ENCODE assay signal across 13 mouse cellular contexts in the genomic region with DNA sequence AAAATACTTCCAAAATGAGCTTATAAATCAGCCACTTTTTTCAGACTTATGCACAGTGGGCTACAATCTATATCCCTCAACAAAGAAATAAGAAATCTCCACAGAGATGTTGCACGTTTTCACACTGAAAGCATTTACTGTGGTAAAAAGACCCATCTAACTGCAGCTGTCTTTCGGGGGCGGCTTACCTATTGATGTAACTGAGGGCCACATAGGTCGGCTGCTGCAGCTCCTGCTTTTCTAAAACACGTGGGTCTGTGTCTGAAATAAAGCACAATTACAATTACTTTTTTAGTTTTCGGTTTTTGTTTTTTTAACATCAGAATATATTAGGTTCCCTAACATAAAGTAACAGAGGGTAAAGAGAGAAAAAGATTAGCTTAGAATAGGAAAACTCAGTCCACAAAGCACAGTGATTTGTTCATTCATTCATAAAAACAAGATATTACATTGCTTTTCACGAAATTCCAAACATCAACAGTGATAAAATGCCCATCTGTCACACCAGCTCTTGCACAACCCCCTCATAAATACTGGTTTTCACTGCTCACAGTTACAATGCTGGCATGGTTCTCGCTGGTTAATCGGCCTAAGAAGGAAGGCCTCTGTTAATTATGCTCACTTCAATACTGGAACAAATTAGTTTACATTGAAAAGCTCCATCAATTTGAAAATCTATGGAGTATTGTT.
DNase-seq lines count a peak whose midpoint lies in the region; ATAC-seq and TF ChIP-seq lines count a peak whose summit lies in the region.
"Had no signal": no experiment of that assay in that cellular context is flagged by ENCODE, and none has a peak within 500 bp of the region (broad histone marks: within the 10 kb centered on the region; RNA-seq: fewer than 3 reads in every experiment).

No protein-coding gene starts in this region.

- H3K27ac ChIP-seq in forebrain, embryonic 16.5 days (ENCODE audit: low read length): peak overlapping the region; percentile 21
- H3K27ac ChIP-seq in stomach, postnatal 0 days (replicated peaks): no peak overlapping the region
- H3K27ac ChIP-seq: embryonic facial prominence, embryonic 12.5 days; kidney, postnatal 0 days had no signal

- peaks cover 12% of the 10 kb centered on the region for H3K4me1 ChIP-seq in forebrain, embryonic 16.5 days (replicated peaks; ENCODE audit: control insufficient read depth, insufficient read depth, low read length)
- H3K4me1 ChIP-seq in stomach, postnatal 0 days (replicated peaks; ENCODE audit: control insufficient read depth, insufficient read depth): no peaks in the 10 kb centered on the region; the same call in 1 of the 2 replicates
- H3K4me1 ChIP-seq: megakaryocyte, embryonic 14.5 days had no signal

- TF ChIP-seq CTCF in stomach, postnatal 0 days (IDR thresholded peaks at IDR 0.05; ENCODE audit: low read depth): no peak

- 8% methylated on average over 9 of the region's 9 CpGs for WGBS in forebrain, embryonic 16.5 days
- WGBS in stomach, postnatal 0 days: 63% methylated on average over 9 of the region's 9 CpGs

- no peaks in the 10 kb centered on the region for H3K36me3 ChIP-seq in forebrain, embryonic 16.5 days (ENCODE audit: control insufficient read depth, insufficient read depth)
- H3K36me3 ChIP-seq in stomach, postnatal 0 days (ENCODE audit: control insufficient read depth, insufficient read depth, low read length): no peaks in the 10 kb centered on the region
- H3K36me3 ChIP-seq: embryonic facial prominence, embryonic 12.5 days had no signal

- H3K9me3 ChIP-seq in forebrain, embryonic 16.5 days (ENCODE audit: control insufficient read depth, low read length): no peaks in the 10 kb centered on the region
- no peaks in the 10 kb centered on the region for H3K9me3 ChIP-seq in stomach, postnatal 0 days (ENCODE audit: control insufficient read depth, low read length)
- H3K9me3 ChIP-seq: embryonic facial prominence, embryonic 12.5 days; megakaryocyte, embryonic 14.5 days had no signal

- H3K9ac ChIP-seq in forebrain, embryonic 16.5 days (replicated peaks; ENCODE audit: low read depth, low read length): no peak overlapping the region
- H3K9ac ChIP-seq in stomach, postnatal 0 days (ENCODE audit: low read length): no peak overlapping the region
- H3K9ac ChIP-seq: embryonic facial prominence, embryonic 12.5 days had no signal

- H3K4me3 ChIP-seq in forebrain, embryonic 16.5 days (replicated peaks; ENCODE audit: low read length): no peak overlapping the region
- no peak overlapping the region for H3K4me3 ChIP-seq in stomach, postnatal 0 days (ENCODE audit: low read depth, low read length)
- H3K4me3 ChIP-seq: embryonic facial prominence, embryonic 12.5 days; megakaryocyte, embryonic 14.5 days had no signal

- ATAC-seq in forebrain, embryonic 16.5 days: peak; percentile 89
- ATAC-seq in stomach, postnatal 0 days (ENCODE audit: low FRiP score, low TSS enrichment): no peak
- ATAC-seq in erythroid progenitor cell, adult 5-6 weeks (replicated peaks; ENCODE audit: low FRiP score, poor library complexity, severe bottlenecking): no peak

- H3K27me3 ChIP-seq in forebrain, embryonic 16.5 days (replicated peaks; ENCODE audit: control insufficient read depth, insufficient read depth, low read length): peaks cover 7% of the 10 kb centered on the region; the same call in 1 of the 2 replicates
- no peaks in the 10 kb centered on the region for H3K27me3 ChIP-seq in stomach, postnatal 0 days (ENCODE audit: control insufficient read depth, insufficient read depth, low read length)
- H3K27me3 ChIP-seq: embryonic facial prominence, embryonic 12.5 days had no signal

- DNase-seq in retina, embryonic 14.5 days (ENCODE audit: low spot score): peak; percentile 35
- no peak for DNase-seq in retina, postnatal 1 day
- peak; percentile 39 for DNase-seq in layer of hippocampus, adult 9-10 months (ENCODE audit: low spot score)
- no peak for DNase-seq in stomach, postnatal 0 days (ENCODE audit: low spot score)
- DNase-seq in urinary bladder, postnatal 25 days (ENCODE audit: low spot score): no peak
- DNase-seq: cerebellum, adult 11 months; heart, postnatal 10 days; right cerebral cortex, postnatal 25 days had no signal

- no peak for TF ChIP-seq EP300 in stomach, postnatal 0 days (optimal IDR thresholded peaks at IDR 0.05)

- peak overlapping the region; percentile 42 for H3K4me2 ChIP-seq in forebrain, embryonic 16.5 days (ENCODE audit: low read length)
- peak overlapping the region; percentile 43; the same call in 1 of the 2 replicates for H3K4me2 ChIP-seq in stomach, postnatal 0 days (replicated peaks; ENCODE audit: low read depth)
- H3K4me2 ChIP-seq: embryonic facial prominence, embryonic 12.5 days had no signal

Comparison
In these comparisons a context has a peak if more than half of its experiments do, and no peak if none do; other contexts are left out.
1. DNase-seq: peak in retina, embryonic 14.5 days (single experiment) and layer of hippocampus, adult 9-10 months (single experiment); none in retina, postnatal 1 day (single experiment), stomach, postnatal 0 days (single experiment) and urinary bladder, postnatal 25 days (single experiment).